ENCODE assay signal across 9 mouse cellular contexts in genomic region chr1:131199118-131199821, GRCm38 (mm10). TPM values are rescaled to one million over a fixed set of nuclear protein-coding genes. Genes with fewer than 3 reads are reported as not detected.
DNase-seq lines count a peak whose midpoint lies in the region; ATAC-seq lines count a peak whose summit lies in the region.
"Had no signal": no experiment of that assay in that cellular context is flagged by ENCODE, and none has a peak within 500 bp of the region (broad histone marks: within the 10 kb centered on the region; RNA-seq: fewer than 3 reads in every experiment).

No protein-coding gene starts in this region.

- no peak for DNase-seq in cerebellum, postnatal 4 days (ENCODE audit: low spot score in 2 of 2)
- peak; percentile 73 for DNase-seq in 416B (ENCODE audit: low read depth)
- peak; percentile 74 to 82 for DNase-seq in cerebellum, postnatal 10 days
- peak; percentile 41 to 49 for DNase-seq in lung, postnatal 4 days
- no peak for DNase-seq in hindbrain, embryonic 14.5 days (ENCODE audit: low spot score)
- no peak for DNase-seq in yolk sac, embryonic 10.5 days (ENCODE audit: low spot score)
- DNase-seq in left cerebral cortex, postnatal 36 days (ENCODE audit: low spot score in 2 of 2) = no peak

- no peak overlapping the region for H3K4me2 ChIP-seq in hindbrain, embryonic 14.5 days (replicated peaks)
- H3K4me2 ChIP-seq: midbrain, embryonic 12.5 days had no signal

- 87% methylated on average over 18 of the region's 18 CpGs for WGBS in hindbrain, embryonic 14.5 days

- no peak overlapping the region for H3K27ac ChIP-seq in hindbrain, embryonic 14.5 days
- H3K27ac ChIP-seq: midbrain, embryonic 12.5 days had no signal

- H3K9ac ChIP-seq in hindbrain, embryonic 14.5 days = no peak overlapping the region
- H3K9ac ChIP-seq: midbrain, embryonic 12.5 days had no signal

- no peaks in the 10 kb centered on the region for H3K9me3 ChIP-seq in hindbrain, embryonic 14.5 days (ENCODE audit: control insufficient read depth, low read length)
- H3K9me3 ChIP-seq: midbrain, embryonic 12.5 days had no signal

- intact Hi-C loops in left cerebral cortex, postnatal 36 days (cut with DNase I) = no loop called here

- ATAC-seq in cerebellum, adult (ENCODE audit: insufficient number of reproducible peaks, low FRiP score, low TSS enrichment) = 0 out of 2 replicates have a peak, but pooled peaks have one; percentile 18
- no peak for ATAC-seq in hindbrain, embryonic 14.5 days (ENCODE audit: low FRiP score)

- no peaks in the 10 kb centered on the region for H3K27me3 ChIP-seq in hindbrain, embryonic 14.5 days (ENCODE audit: control insufficient read depth, insufficient read depth, low read length)
- H3K27me3 ChIP-seq: midbrain, embryonic 12.5 days had no signal

- no peaks in the 10 kb centered on the region for H3K4me1 ChIP-seq in hindbrain, embryonic 14.5 days (replicated peaks; ENCODE audit: control insufficient read depth, insufficient read depth, low read length)
- H3K4me1 ChIP-seq: midbrain, embryonic 12.5 days had no signal

- no peaks in the 10 kb centered on the region for H3K36me3 ChIP-seq in hindbrain, embryonic 14.5 days (replicated peaks; ENCODE audit: control insufficient read depth, insufficient read depth)
- H3K36me3 ChIP-seq: midbrain, embryonic 12.5 days had no signal

- no peak overlapping the region for H3K4me3 ChIP-seq in hindbrain, embryonic 14.5 days (replicated peaks; ENCODE audit: low read length)
- H3K4me3 ChIP-seq: midbrain, embryonic 12.5 days had no signal

RNA-seq across cellular contexts. Expression of gene Rassf5, which starts 45.8 kb away (rescaled TPM):
- polyA plus RNA-seq in hindbrain, embryonic 14.5 days (2014; fragmentation: Nextera tagmentation; extraction: Ambion mirVana) = 4.0 and 5.0 TPM in 2 replicates
- total RNA-seq in left cerebral cortex, postnatal 36 days (2021) = 10 to 100 TPM; 24.6 to 31.7 TPM

RNA-seq across cellular contexts. Expression of gene Eif2d, which starts 46.3 kb away (rescaled TPM):
- polyA plus RNA-seq in hindbrain, embryonic 14.5 days (2014; fragmentation: Nextera tagmentation; extraction: Ambion mirVana) = 50.3 TPM in 2 replicates
- total RNA-seq in left cerebral cortex, postnatal 36 days (2021) = 10 to 100 TPM; 31.6 to 38.6 TPM

Comparison
In these comparisons a context has a peak if more than half of its experiments do, and no peak if none do; other contexts are left out.
1. DNase-seq: peak in 416B (single experiment), cerebellum, postnatal 10 days (2 of 2) and lung, postnatal 4 days (2 of 2); none in cerebellum, postnatal 4 days (0 of 2), hindbrain, embryonic 14.5 days (single experiment), yolk sac, embryonic 10.5 days (single experiment) and left cerebral cortex, postnatal 36 days (0 of 2).